Mouse (Mus musculus) cerebellum, adult 18-20 months (tissue): ENCODE results near the gene Rab3il1.

Experiments used
- DNase-seq, 2 experiments: peaks; one replicate each; pipeline ENCODE4 v3.0.0; 2021

Rab3il1 gene

GRCm38 (mm10) chr19:10061624-10062023 lies 60.2 kb downstream of the Rab3il1 start:
- DNase-seq = no peak

- no peak for DNase-seq
These were observed 60.8 kb downstream of the Rab3il1 start for GRCm38 (mm10) chr19:10062292-10062691.

GRCm38 (mm10) chr19:10062862-10063261 lies 61.4 kb downstream of the Rab3il1 start:
- DNase-seq = no peak

- no peak for DNase-seq
These were observed 62.9 kb downstream of the Rab3il1 start for GRCm38 (mm10) chr19:10064173-10065012.

GRCm38 (mm10) chr19:10065465-10066188 lies 64.2 kb downstream of the Rab3il1 start:
- DNase-seq = no peak

GRCm38 (mm10) chr19:10066189-10066500 lies 64.7 kb downstream of the Rab3il1 start:
- no peak for DNase-seq

- no peak for DNase-seq
These were observed 65.0 kb downstream of the Rab3il1 start for GRCm38 (mm10) chr19:10066502-10066901.

- no peak for DNase-seq
These were observed 66.2 kb downstream of the Rab3il1 start for GRCm38 (mm10) chr19:10067701-10068100.

- no peak for DNase-seq
These were observed 68.9 kb downstream of the Rab3il1 start for GRCm38 (mm10) chr19:10070186-10070980.

GRCm38 (mm10) chr19:10071166-10071565 lies 69.7 kb downstream of the Rab3il1 start:
- DNase-seq = no peak

GRCm38 (mm10) chr19:10071892-10072291 lies 70.4 kb downstream of the Rab3il1 start:
- no peak for DNase-seq

GRCm38 (mm10) chr19:10073145-10073544 lies 71.7 kb downstream of the Rab3il1 start:
- no peak for DNase-seq

GRCm38 (mm10) chr19:10078392-10078791 lies 76.9 kb downstream of the Rab3il1 start:
- DNase-seq = no peak

GRCm38 (mm10) chr19:10080384-10080783 lies 78.9 kb downstream of the Rab3il1 start:
- DNase-seq = no peak

- no peak for DNase-seq
These were observed 80.6 kb downstream of the Rab3il1 start for GRCm38 (mm10) chr19:10082105-10082504.

GRCm38 (mm10) chr19:10085454-10085853 lies 84.0 kb downstream of the Rab3il1 start:
- no peak for DNase-seq

GRCm38 (mm10) chr19:10086976-10087375 lies 85.5 kb downstream of the Rab3il1 start:
- DNase-seq = no peak
